Mouse (Mus musculus): ENCODE results near the gene Ntm. TPM values are rescaled to one million over a fixed set of nuclear protein-coding genes. Genes with fewer than 3 reads are reported as not detected.

Ntm gene
- polyA plus RNA-seq, 1 experiment from 2014 or later: 160 TPM

DNA sequence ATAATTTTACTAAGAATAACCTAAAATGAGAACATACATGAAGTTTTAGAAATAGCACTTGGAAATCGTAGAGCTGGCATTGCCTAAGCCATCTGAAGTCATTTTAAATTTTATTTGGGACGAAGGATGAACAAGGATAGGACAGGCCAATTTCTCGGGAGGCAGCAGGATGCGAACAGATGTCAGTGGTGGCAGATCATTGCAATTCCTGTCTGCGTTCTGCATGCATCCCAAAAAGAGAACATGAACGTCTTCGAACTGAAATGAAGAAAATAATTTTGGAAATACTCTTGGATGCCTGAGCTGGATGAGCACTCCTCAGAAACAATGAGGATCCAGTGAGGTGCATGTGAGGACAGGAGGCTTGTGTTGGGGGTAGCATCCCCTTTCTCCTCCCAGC is 506.9 kb downstream of the Ntm start:
- H3K27ac ChIP-seq (replicated peaks; ENCODE audit: low read depth, low read length): no peak overlapping the region
- DNase-seq: no peak
- H3K27me3 ChIP-seq (ENCODE audit: control insufficient read depth, insufficient read depth, low read length): no peaks in the 10 kb centered on the region
- H3K4me2 ChIP-seq (ENCODE audit: low read length): no peak overlapping the region
- H3K9me3 ChIP-seq (ENCODE audit: control insufficient read depth, low read length): no peaks in the 10 kb centered on the region
- H3K36me3 ChIP-seq (ENCODE audit: control insufficient read depth, insufficient read depth, low read length): no peaks in the 10 kb centered on the region
- H3K4me3 ChIP-seq (replicated peaks; ENCODE audit: low read depth, low read length): no peak overlapping the region
- H3K9ac ChIP-seq (replicated peaks; ENCODE audit: low read length): no peak overlapping the region
- WGBS: 88% methylated on average over 7 of the region's 7 CpGs
- no peak for ATAC-seq (ENCODE audit: low FRiP score, low TSS enrichment)
- 0 out of 2 replicates have a peak, but pooled peaks cover 3% of the 10 kb centered on the region for H3K4me1 ChIP-seq (ENCODE audit: control insufficient read depth, insufficient read depth, low read length)

DNA sequence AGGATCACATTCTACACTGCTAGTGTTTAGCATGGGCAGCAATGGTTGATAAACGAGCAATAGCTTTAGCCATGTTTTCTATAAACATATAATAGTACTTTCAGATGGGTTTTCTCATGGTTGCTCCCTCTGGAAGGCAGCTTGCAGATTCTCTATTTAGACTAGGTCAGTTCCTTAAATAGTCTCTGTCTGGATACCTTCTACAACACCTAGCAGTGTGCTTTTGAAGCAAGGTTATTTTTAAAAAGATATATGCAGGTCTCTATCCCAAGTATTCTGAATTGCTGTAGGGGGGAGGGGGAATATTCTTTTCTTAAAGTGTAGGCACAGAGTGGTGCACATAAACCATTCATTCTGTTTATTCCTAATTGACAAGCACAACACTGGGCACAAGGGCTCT is 511.7 kb downstream of the Ntm start:
- Histone ChIP-seq H3K36me3 (ENCODE audit: control insufficient read depth, insufficient read depth, low read length) (no peaks in the 10 kb centered on the region), H3K9me3 (ENCODE audit: control insufficient read depth, low read length) (no peaks in the 10 kb centered on the region), H3K4me1 (ENCODE audit: control insufficient read depth, insufficient read depth, low read length) (no peaks in the 10 kb centered on the region), H3K4me2 (ENCODE audit: low read length) (no peak overlapping the region), H3K27ac (replicated peaks; ENCODE audit: low read depth, low read length) (no peak overlapping the region), H3K9ac (replicated peaks; ENCODE audit: low read length) (no peak overlapping the region), H3K27me3 (ENCODE audit: control insufficient read depth, insufficient read depth, low read length) (no peaks in the 10 kb centered on the region), H3K4me3 (replicated peaks; ENCODE audit: low read depth, low read length) (no peak overlapping the region)
- ATAC-seq (ENCODE audit: low FRiP score, low TSS enrichment) (no peak), DNase-seq (no peak)
- 90% methylated on average over 1 of the region's 1 CpGs for WGBS

DNA sequence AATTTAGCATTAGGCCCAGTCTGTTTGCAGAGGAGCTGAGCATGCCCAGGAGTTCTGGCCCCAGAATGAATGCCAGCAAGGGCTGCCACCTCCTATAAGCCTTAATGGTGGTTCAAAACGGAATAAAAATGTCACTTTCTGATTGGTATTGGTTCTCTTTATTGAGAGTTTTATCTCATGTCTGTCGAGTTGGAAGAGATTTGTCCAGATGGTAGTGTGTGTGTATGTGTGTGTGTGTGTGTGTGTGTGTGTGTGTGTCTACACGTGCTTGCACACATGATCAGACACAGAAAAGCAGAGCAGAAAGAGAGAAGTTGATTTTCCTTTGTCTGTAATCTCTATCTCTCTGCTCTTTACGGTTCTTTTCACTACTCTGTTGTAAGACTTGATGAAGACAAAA is 518.9 kb downstream of the Ntm start:
- no peak overlapping the region for H3K27ac ChIP-seq (replicated peaks; ENCODE audit: low read depth, low read length)
- no peaks in the 10 kb centered on the region for H3K27me3 ChIP-seq (ENCODE audit: control insufficient read depth, insufficient read depth, low read length)
- H3K36me3 ChIP-seq (ENCODE audit: control insufficient read depth, insufficient read depth, low read length): no peaks in the 10 kb centered on the region
- no peak overlapping the region for H3K4me3 ChIP-seq (replicated peaks; ENCODE audit: low read depth, low read length)
- H3K4me2 ChIP-seq (ENCODE audit: low read length): no peak overlapping the region
- ATAC-seq (ENCODE audit: low FRiP score, low TSS enrichment) (no peak), DNase-seq (no peak)
- no peak overlapping the region for H3K9ac ChIP-seq (replicated peaks; ENCODE audit: low read length)
- H3K4me1 ChIP-seq (ENCODE audit: control insufficient read depth, insufficient read depth, low read length): no peaks in the 10 kb centered on the region
- WGBS: 38% methylated on average over 4 of the region's 4 CpGs
- no peaks in the 10 kb centered on the region for H3K9me3 ChIP-seq (ENCODE audit: control insufficient read depth, low read length)

DNA sequence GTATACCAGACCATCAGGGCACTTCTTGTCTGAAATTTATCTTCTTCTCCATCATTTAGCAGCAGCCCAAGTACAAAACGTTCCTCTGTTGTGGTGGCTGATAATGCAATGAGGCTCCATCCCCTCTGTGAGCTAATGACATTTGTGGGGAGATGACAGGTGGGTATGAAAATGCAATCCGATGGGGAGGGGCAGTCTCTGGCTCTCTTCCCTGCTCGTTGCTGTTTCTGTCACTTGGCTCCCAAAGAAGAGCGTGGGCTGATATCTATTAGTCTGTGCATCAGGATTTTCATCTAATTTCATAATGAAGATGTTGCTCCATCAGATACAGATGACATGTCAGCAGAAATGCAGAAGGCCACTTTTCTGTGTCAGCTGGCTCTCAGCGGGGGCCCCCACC is 523.5 kb downstream of the Ntm start:
- no peak for ATAC-seq (ENCODE audit: low FRiP score, low TSS enrichment)
- Histone ChIP-seq H3K9ac (replicated peaks; ENCODE audit: low read length) (no peak overlapping the region), H3K27ac (replicated peaks; ENCODE audit: low read depth, low read length) (no peak overlapping the region), H3K27me3 (ENCODE audit: control insufficient read depth, insufficient read depth, low read length) (no peaks in the 10 kb centered on the region), H3K4me2 (ENCODE audit: low read length) (no peak overlapping the region), H3K4me1 (ENCODE audit: control insufficient read depth, insufficient read depth, low read length) (peaks cover 5% of the 10 kb centered on the region), H3K36me3 (ENCODE audit: control insufficient read depth, insufficient read depth, low read length) (no peaks in the 10 kb centered on the region), H3K9me3 (ENCODE audit: control insufficient read depth, low read length) (no peaks in the 10 kb centered on the region), H3K4me3 (replicated peaks; ENCODE audit: low read depth, low read length) (no peak overlapping the region)
- 58% methylated on average over 5 of the region's 5 CpGs for WGBS
- DNase-seq: no peak

DNA sequence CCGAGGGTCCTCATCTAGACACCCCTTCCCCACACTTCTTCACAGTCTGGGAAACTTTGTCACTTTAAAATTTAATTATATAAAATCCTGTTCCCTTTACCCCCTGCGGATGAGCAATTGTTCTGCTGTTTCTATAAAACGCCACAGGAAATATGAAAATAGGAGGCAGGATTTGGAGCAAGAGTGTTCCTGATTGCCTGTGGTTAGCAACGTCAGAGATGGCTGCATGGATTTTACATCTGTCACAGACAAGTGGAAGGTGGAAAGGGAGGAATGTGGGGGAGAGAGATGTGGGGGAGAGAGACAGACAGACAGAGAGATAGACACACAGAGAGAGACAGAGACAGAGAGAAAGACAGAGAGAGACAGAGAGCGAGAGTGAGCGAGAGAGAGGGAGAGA is 528.3 kb downstream of the Ntm start:
- WGBS: 32% methylated on average over 6 of the region's 6 CpGs
- H3K9me3 ChIP-seq (ENCODE audit: control insufficient read depth, low read length): no peaks in the 10 kb centered on the region
- H3K4me2 ChIP-seq (ENCODE audit: low read length): no peak overlapping the region
- H3K36me3 ChIP-seq (ENCODE audit: control insufficient read depth, insufficient read depth, low read length): no peaks in the 10 kb centered on the region
- peak overlapping the region; percentile 27; the same call in 1 of the 2 replicates for H3K27ac ChIP-seq (replicated peaks; ENCODE audit: low read depth, low read length)
- ATAC-seq (ENCODE audit: low FRiP score, low TSS enrichment) (no peak), DNase-seq (peak; percentile 35)
- H3K4me1 ChIP-seq (ENCODE audit: control insufficient read depth, insufficient read depth, low read length): peaks cover 19% of the 10 kb centered on the region
- H3K27me3 ChIP-seq (ENCODE audit: control insufficient read depth, insufficient read depth, low read length): no peaks in the 10 kb centered on the region
- H3K4me3 ChIP-seq (replicated peaks; ENCODE audit: low read depth, low read length): no peak overlapping the region
- H3K9ac ChIP-seq (replicated peaks; ENCODE audit: low read length): 0 out of 2 replicates have a peak overlapping the region, but pooled peaks have one; percentile 9

DNA sequence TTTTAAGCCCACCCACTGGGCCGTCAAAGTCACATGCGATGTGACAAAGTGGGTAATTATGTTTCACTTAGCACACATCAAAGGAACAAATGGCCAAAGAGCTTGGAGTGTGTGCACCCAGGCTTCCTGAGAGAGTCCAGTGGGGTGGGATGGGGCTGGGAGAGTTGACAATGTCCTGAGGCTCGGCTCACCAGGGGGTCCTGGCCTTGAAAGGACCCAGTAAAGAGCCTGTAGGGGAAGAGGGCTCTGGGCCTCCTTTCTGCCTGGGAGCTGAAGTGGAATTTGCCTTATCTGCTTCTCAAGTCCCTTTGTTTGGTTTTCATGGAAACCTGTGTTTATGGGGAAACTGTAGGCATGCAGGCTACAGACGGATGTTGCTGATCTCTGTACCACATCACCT is 529.0 kb downstream of the Ntm start:
- peaks cover 19% of the 10 kb centered on the region for H3K4me1 ChIP-seq (ENCODE audit: control insufficient read depth, insufficient read depth, low read length)
- H3K9ac ChIP-seq (replicated peaks; ENCODE audit: low read length): 0 out of 2 replicates have a peak overlapping the region, but pooled peaks have one; percentile 9
- no peaks in the 10 kb centered on the region for H3K36me3 ChIP-seq (ENCODE audit: control insufficient read depth, insufficient read depth, low read length)
- H3K9me3 ChIP-seq (ENCODE audit: control insufficient read depth, low read length): no peaks in the 10 kb centered on the region
- 2% methylated on average over 4 of the region's 4 CpGs for WGBS
- H3K4me2 ChIP-seq (ENCODE audit: low read length): no peak overlapping the region
- no peaks in the 10 kb centered on the region for H3K27me3 ChIP-seq (ENCODE audit: control insufficient read depth, insufficient read depth, low read length)
- ATAC-seq (ENCODE audit: low FRiP score, low TSS enrichment): no peak
- no peak overlapping the region for H3K4me3 ChIP-seq (replicated peaks; ENCODE audit: low read depth, low read length)
- H3K27ac ChIP-seq (replicated peaks; ENCODE audit: low read depth, low read length): no peak overlapping the region
- peak; percentile 61 for DNase-seq

DNA sequence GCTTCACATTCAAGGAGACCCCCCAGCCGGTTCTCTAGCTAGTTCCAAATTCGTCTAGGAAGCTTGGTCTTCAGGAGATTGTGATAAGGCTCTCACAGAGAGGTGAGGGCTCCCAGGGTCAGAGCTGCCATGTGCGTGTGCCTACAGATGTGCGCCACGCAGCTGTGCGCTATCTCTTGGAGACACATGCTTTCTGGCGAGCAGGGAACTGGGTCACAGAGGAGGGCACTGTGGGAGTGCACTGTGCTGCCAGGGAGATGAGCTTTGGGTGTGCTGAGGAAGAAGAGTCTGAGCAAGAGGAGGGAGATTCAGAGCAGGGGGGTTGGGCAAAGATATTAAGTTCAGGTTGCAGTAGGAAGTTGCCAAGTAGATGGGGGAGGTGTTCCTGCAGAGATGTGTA is 529.8 kb downstream of the Ntm start:
- WGBS: 67% methylated on average over 7 of the region's 7 CpGs
- no peaks in the 10 kb centered on the region for H3K36me3 ChIP-seq (ENCODE audit: control insufficient read depth, insufficient read depth, low read length)
- DNase-seq (no peak), ATAC-seq (ENCODE audit: low FRiP score, low TSS enrichment) (no peak)
- H3K9me3 ChIP-seq (ENCODE audit: control insufficient read depth, low read length): no peaks in the 10 kb centered on the region
- H3K27me3 ChIP-seq (ENCODE audit: control insufficient read depth, insufficient read depth, low read length): no peaks in the 10 kb centered on the region
- H3K4me3 ChIP-seq (replicated peaks; ENCODE audit: low read depth, low read length): no peak overlapping the region
- H3K4me1 ChIP-seq (ENCODE audit: control insufficient read depth, insufficient read depth, low read length): peaks cover 19% of the 10 kb centered on the region
- H3K9ac ChIP-seq (replicated peaks; ENCODE audit: low read length): no peak overlapping the region
- no peak overlapping the region for H3K27ac ChIP-seq (replicated peaks; ENCODE audit: low read depth, low read length)
- no peak overlapping the region for H3K4me2 ChIP-seq (ENCODE audit: low read length)

DNA sequence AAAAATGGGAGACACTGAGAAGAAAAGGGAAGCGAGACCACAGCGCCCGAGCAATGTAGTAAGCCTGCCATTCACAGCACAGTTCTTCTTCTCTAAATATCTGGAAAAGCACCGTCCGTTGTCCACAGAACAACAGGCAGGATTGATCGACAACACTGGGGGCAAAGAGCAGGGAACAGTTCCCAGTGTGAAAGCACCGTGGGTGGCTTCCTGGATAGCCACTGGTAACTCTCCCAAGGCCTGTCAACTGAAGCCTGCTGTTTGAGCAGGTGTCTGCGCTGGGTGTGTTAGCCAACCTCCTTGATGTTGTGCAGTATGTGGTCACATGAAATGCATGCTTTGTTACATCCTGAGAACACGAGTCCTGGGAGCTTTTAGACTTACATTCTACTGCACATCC is 531.4 kb downstream of the Ntm start:
- ATAC-seq (ENCODE audit: low FRiP score, low TSS enrichment) (no peak), DNase-seq (no peak)
- no peaks in the 10 kb centered on the region for H3K36me3 ChIP-seq (ENCODE audit: control insufficient read depth, insufficient read depth, low read length)

DNA sequence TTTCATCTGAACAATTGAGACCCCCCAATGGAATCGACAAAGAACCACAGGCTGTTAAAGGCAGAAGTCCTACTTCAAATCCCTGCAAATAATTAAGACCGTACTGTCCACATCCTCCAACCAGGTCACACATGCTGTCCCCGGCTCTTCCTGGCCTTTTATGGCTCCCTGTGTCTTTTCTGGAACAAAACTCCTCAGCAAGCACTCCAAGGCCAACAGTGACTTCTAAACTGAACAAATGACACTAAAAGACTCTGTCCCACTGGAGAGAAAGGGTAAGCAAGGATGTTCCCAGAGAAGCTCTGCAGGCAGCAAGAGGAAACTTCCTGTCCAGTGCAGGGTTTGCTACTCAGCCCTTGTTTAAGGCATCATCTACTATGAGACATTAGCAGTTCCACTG is 532.8 kb downstream of the Ntm start:
- 73% methylated on average over 3 of the region's 3 CpGs for WGBS
- ATAC-seq (ENCODE audit: low FRiP score, low TSS enrichment) (no peak), DNase-seq (no peak)
- Histone ChIP-seq H3K27me3 (ENCODE audit: control insufficient read depth, insufficient read depth, low read length) (no peaks in the 10 kb centered on the region), H3K36me3 (ENCODE audit: control insufficient read depth, insufficient read depth, low read length) (no peaks in the 10 kb centered on the region), H3K9me3 (ENCODE audit: control insufficient read depth, low read length) (no peaks in the 10 kb centered on the region), H3K4me3 (replicated peaks; ENCODE audit: low read depth, low read length) (no peak overlapping the region), H3K9ac (replicated peaks; ENCODE audit: low read length) (no peak overlapping the region), H3K4me1 (ENCODE audit: control insufficient read depth, insufficient read depth, low read length) (peaks cover 19% of the 10 kb centered on the region), H3K4me2 (ENCODE audit: low read length) (no peak overlapping the region), H3K27ac (replicated peaks; ENCODE audit: low read depth, low read length) (no peak overlapping the region)

More for the DNA sequence above, 531.4 kb downstream of the Ntm start:
- Histone ChIP-seq H3K4me2 (ENCODE audit: low read length) (no peak overlapping the region), H3K4me1 (ENCODE audit: control insufficient read depth, insufficient read depth, low read length) (peaks cover 19% of the 10 kb centered on the region), H3K9ac (replicated peaks; ENCODE audit: low read length) (no peak overlapping the region), H3K9me3 (ENCODE audit: control insufficient read depth, low read length) (no peaks in the 10 kb centered on the region), H3K27me3 (ENCODE audit: control insufficient read depth, insufficient read depth, low read length) (no peaks in the 10 kb centered on the region), H3K27ac (replicated peaks; ENCODE audit: low read depth, low read length) (no peak overlapping the region), H3K4me3 (replicated peaks; ENCODE audit: low read depth, low read length) (no peak overlapping the region)
- WGBS: 68% methylated on average over 9 of the region's 9 CpGs

Data from midbrain, embryonic 14.5 days (tissue).